Mouse (Mus musculus): ENCODE results near the gene Gm4064. TPM values are rescaled to one million over a fixed set of nuclear protein-coding genes. Genes with fewer than 3 reads are reported as not detected.
"Not testable (repeated sequence)": the region's sequence is repeated elsewhere in the genome, so short reads cannot be mapped to it uniquely, and the experiment has no call there.

Gm4064 gene
- not detected in 2 replicates for polyA plus RNA-seq (2016; fragmentation: Nextera tagmentation; extraction: Ambion mirVana)

- not testable (repeated sequence) for H3K9me3 ChIP-seq (replicated peaks); H3K4me3 ChIP-seq; H3K27me3 ChIP-seq (ENCODE audit: low read depth, poor library complexity, severe bottlenecking); H3K4me1 ChIP-seq; H3K27ac ChIP-seq; DNase-seq (ENCODE audit: low spot score); H3K36me3 ChIP-seq
- no CpG with 5 or more reads among the region's 8 CpGs for WGBS
Measured at GRCm38 (mm10) chrY:2796105-2796504, at the start of gene Gm4064. TSS of gene Gm4064 (minus strand) at chrY:2796205.

GRCm38 (mm10) chrY:2830380-2830779, 34.4 kb upstream of the Gm4064 start, which contains the start of the genes Rbmy and Gm10256:
TSS of gene Rbmy (plus strand) at chrY:2830680.
TSS of gene Gm10256 (plus strand) at chrY:2830699.
- H3K9me3 ChIP-seq (replicated peaks); H3K4me1 ChIP-seq; H3K27me3 ChIP-seq (ENCODE audit: low read depth, poor library complexity, severe bottlenecking); DNase-seq (ENCODE audit: low spot score); H3K36me3 ChIP-seq; H3K4me3 ChIP-seq; H3K27ac ChIP-seq: not testable (repeated sequence)
- no CpG with 5 or more reads among the region's 9 CpGs for WGBS

Other genes starting within 250 kb of the Gm4064 start
- gene H2al2c, start 197.1 kb downstream of the Gm4064 start, polyA plus RNA-seq (2016; fragmentation: Nextera tagmentation; extraction: Ambion mirVana): not detected in 2 replicates
- not detected in 2 replicates for gene Sry, start 132.5 kb downstream of the Gm4064 start, polyA plus RNA-seq (2016; fragmentation: Nextera tagmentation; extraction: Ambion mirVana)
- gene H2al2b, start 75.5 kb downstream of the Gm4064 start, polyA plus RNA-seq (2016; fragmentation: Nextera tagmentation; extraction: Ambion mirVana): not detected in 2 replicates
- gene Rbmy, start 34.5 kb upstream of the Gm4064 start, polyA plus RNA-seq (2016; fragmentation: Nextera tagmentation; extraction: Ambion mirVana): not detected in 2 replicates
- not detected in 2 replicates for gene Gm10256, start 34.5 kb upstream of the Gm4064 start, polyA plus RNA-seq (2016; fragmentation: Nextera tagmentation; extraction: Ambion mirVana)
- not detected in 2 replicates for gene Gm10352, start 104.8 kb upstream of the Gm4064 start, polyA plus RNA-seq (2016; fragmentation: Nextera tagmentation; extraction: Ambion mirVana)
- gene Gm29289, start 136.4 kb upstream of the Gm4064 start, polyA plus RNA-seq (2016; fragmentation: Nextera tagmentation; extraction: Ambion mirVana): not detected in 2 replicates

Measured in limb, embryonic 10.5 days (tissue).